Mouse (Mus musculus) embryonic facial prominence, embryonic 15.5 days (tissue): Measurements from ENCODE around the gene Pramel7. TPM values are rescaled to one million over a fixed set of nuclear protein-coding genes. Genes with fewer than 3 reads are reported as not detected.

Experiments
- ATAC-seq: fragments of 200-750 bp; cut with Nextera tagmentation; 2 replicates; pipeline ENCODE4 v1.8.0; 2017; ENCODE audit warnings: low read depth, moderate TSS enrichment; ENCODE audit not compliant: insufficient number of reproducible peaks, low FRiP score, low TSS enrichment
- H3K27ac ChIP-seq: fragments of 300-500 bp; sonication (generic); replicated peaks from 2 replicates; pipeline ENCODE4 v1.5.1; 2015; ENCODE audit warnings: mild to moderate bottlenecking, inconsistent platforms
- H3K27me3 ChIP-seq: fragments of 300-500 bp; sonication (generic); 2 replicates; pipeline ENCODE4 v1.6.1; 2015; ENCODE audit warnings: inconsistent platforms
- H3K36me3 ChIP-seq: fragments of 300-500 bp; sonication (generic); 2 replicates; pipeline ENCODE4 v1.6.1; 2015; ENCODE audit warnings: mild to moderate bottlenecking, inconsistent platforms
- H3K4me1 ChIP-seq: fragments of 300-500 bp; sonication (generic); 2 replicates; pipeline ENCODE4 v1.6.1; 2015; ENCODE audit warnings: inconsistent platforms
- H3K4me2 ChIP-seq: fragments of 300-500 bp; sonication (generic); replicated peaks from 2 replicates; pipeline ENCODE4 v1.6.1; 2015; ENCODE audit warnings: mild to moderate bottlenecking, inconsistent platforms
- H3K4me3 ChIP-seq: fragments of 300-500 bp; sonication (generic); replicated peaks from 2 replicates; pipeline ENCODE4 v1.5.1; 2015; ENCODE audit warnings: mild to moderate bottlenecking, inconsistent platforms
- H3K9ac ChIP-seq: fragments of 300-500 bp; sonication (generic); 2 replicates; pipeline ENCODE4 v1.6.1; 2015; ENCODE audit warnings: inconsistent platforms
- H3K9me3 ChIP-seq: fragments of 300-500 bp; sonication (generic); replicated peaks from 2 replicates; pipeline ENCODE4 v1.6.1; 2016; ENCODE audit warnings: inconsistent platforms
- WGBS: fragments of 180-500 bp; shearing (Covaris S2); methylation state at CpG from one replicate; pipeline ENCODE4 v1.1.7; 2015; 5-methylcytosine and 5-hydroxymethylcytosine counted together
- polyA plus RNA-seq: library from polyadenylated mRNA; unstranded; fragments of >200 nt; fragmentation: Nextera tagmentation; extraction: Ambion mirVana; gene quantifications from 2 replicates; pipeline ENCODE4 v1.2.1, GENCODE M21; 2015

The Pramel7 gene
- polyA plus RNA-seq, 1 experiment from 2014 or later: not detected

GRCm38 (mm10) chr2:87481158-87481557, 15.7 kb downstream of the Pramel7 start:
- WGBS: 80% methylated on average over 4 of the region's 4 CpGs
- H3K27me3 ChIP-seq: no peaks in the 10 kb centered on the region
- no peak for ATAC-seq

GRCm38 (mm10) chr2:87480207-87480606, 16.7 kb downstream of the Pramel7 start:
- Histone ChIP-seq H3K9me3 (no peaks in the 10 kb centered on the region), H3K4me2 (no peak overlapping the region), H3K9ac (no peak overlapping the region), H3K27ac (no peak overlapping the region), H3K27me3 (no peaks in the 10 kb centered on the region), H3K4me3 (no peak overlapping the region), H3K36me3 (no peaks in the 10 kb centered on the region), H3K4me1 (no peaks in the 10 kb centered on the region)
- ATAC-seq: no peak

More at GRCm38 (mm10) chr2:87481158-87481557, 15.7 kb downstream of the Pramel7 start:
- H3K4me1 ChIP-seq: no peaks in the 10 kb centered on the region
- no peak overlapping the region for H3K4me2 ChIP-seq
- H3K9me3 ChIP-seq: no peaks in the 10 kb centered on the region
- H3K36me3 ChIP-seq: no peaks in the 10 kb centered on the region
- H3K27ac ChIP-seq: no peak overlapping the region
- no peak overlapping the region for H3K9ac ChIP-seq
- H3K4me3 ChIP-seq: no peak overlapping the region

GRCm38 (mm10) chr2:87461769-87462168, 35.1 kb downstream of the Pramel7 start:
- Histone ChIP-seq H3K4me1 (no peaks in the 10 kb centered on the region), H3K4me3 (no peak overlapping the region), H3K27me3 (no peaks in the 10 kb centered on the region), H3K36me3 (no peaks in the 10 kb centered on the region), H3K27ac (no peak overlapping the region), H3K4me2 (no peak overlapping the region), H3K9me3 (no peaks in the 10 kb centered on the region), H3K9ac (no peak overlapping the region)
- no peak for ATAC-seq
- 89% methylated on average over 4 of the region's 4 CpGs for WGBS

GRCm38 (mm10) chr2:87453662-87454061, 43.2 kb downstream of the Pramel7 start, which contains the start of gene Olfr1126:
Gene Olfr1126, plus strand, starts transcription at chr2:87453962.
- no peaks in the 10 kb centered on the region for H3K9me3 ChIP-seq
- ATAC-seq: no peak

More at GRCm38 (mm10) chr2:87453662-87454061, 43.2 kb downstream of the Pramel7 start, which contains the start of gene Olfr1126:
- Histone ChIP-seq H3K27ac (no peak within 1 kb of the TSS), H3K4me2 (no peak within 1 kb of the TSS), H3K4me3 (no peak within 1 kb of the TSS), H3K27me3 (no peaks in the 10 kb centered on the region), H3K9ac (no peak within 1 kb of the TSS), H3K36me3 (no peaks in the 10 kb centered on the region), H3K4me1 (no peaks in the 10 kb centered on the region)

Other genes starting within 250 kb of the Pramel7 start
- gene Olfr1115, start 249.1 kb downstream of the Pramel7 start, polyA plus RNA-seq: not detected in 2 replicates
- gene Olfr1116, start 229.6 kb downstream of the Pramel7 start, polyA plus RNA-seq: not detected in 2 replicates
- gene Olfr1118, start 189.5 kb downstream of the Pramel7 start, polyA plus RNA-seq: not detected in 2 replicates
- not detected in 2 replicates for gene Olfr1120, start 142.3 kb downstream of the Pramel7 start, polyA plus RNA-seq
- not detected in 2 replicates for gene Olfr1121, start 127.2 kb downstream of the Pramel7 start, polyA plus RNA-seq
- 0.09 and 0.16 TPM in 2 replicates for gene Olfr1122, start 111.2 kb downstream of the Pramel7 start, polyA plus RNA-seq
- gene Olfr1123, start 80.5 kb downstream of the Pramel7 start, polyA plus RNA-seq: 0.14 and 0.23 TPM in 2 replicates
- 0.07 TPM in 1 of 2 replicates, not detected in the other for gene Olfr1124, start 66.8 kb downstream of the Pramel7 start, polyA plus RNA-seq
- gene Olfr1126, start 43.1 kb downstream of the Pramel7 start, polyA plus RNA-seq: not detected in 2 replicates
- not detected in 2 replicates for gene Pramel6, start 9.5 kb upstream of the Pramel7 start, polyA plus RNA-seq
- not detected in 2 replicates for gene Olfr153, start 34.7 kb upstream of the Pramel7 start, polyA plus RNA-seq
- not detected in 2 replicates for gene Olfr1128, start 48.4 kb upstream of the Pramel7 start, polyA plus RNA-seq
- gene Olfr1129, start 76.8 kb upstream of the Pramel7 start, polyA plus RNA-seq: 0.17 TPM in 1 of 2 replicates, not detected in the other
- gene Olfr1130, start 109.1 kb upstream of the Pramel7 start, polyA plus RNA-seq: not detected in 2 replicates
- gene Olfr1131, start 130.0 kb upstream of the Pramel7 start, polyA plus RNA-seq: not detected in 2 replicates
- gene Olfr1132, start 140.4 kb upstream of the Pramel7 start, polyA plus RNA-seq: not detected in 2 replicates
- gene Olfr1133, start 150.3 kb upstream of the Pramel7 start, polyA plus RNA-seq: 0.24 and 0.49 TPM in 2 replicates
- not detected in 2 replicates for gene Olfr1134, start 161.4 kb upstream of the Pramel7 start, polyA plus RNA-seq
- not detected in 2 replicates for gene Olfr1135, start 176.6 kb upstream of the Pramel7 start, polyA plus RNA-seq
- not detected in 2 replicates for gene Olfr1136, start 196.9 kb upstream of the Pramel7 start, polyA plus RNA-seq
- gene Olfr1137, start 216.1 kb upstream of the Pramel7 start, polyA plus RNA-seq: 0.16 TPM in 1 of 2 replicates, not detected in the other
- not detected in 2 replicates for gene Olfr1138, start 242.9 kb upstream of the Pramel7 start, polyA plus RNA-seq
- 0.39 TPM in 1 of 2 replicates, not detected in the other for gene Olfr1140, start 246.7 kb upstream of the Pramel7 start, polyA plus RNA-seq